Mouse (Mus musculus) CD8-positive naive resting alpha-beta T cell, adult 2 months (primary cell): Measurements from ENCODE around the gene Zdhhc15.
"Not testable (repeated sequence)": the region's sequence is repeated elsewhere in the genome, so short reads cannot be mapped to it uniquely, and the experiment has no call there.

Experiments
- DNase-seq, 2 experiments: peaks; one replicate each; pipeline ENCODE4 v3.0.0; 2022; ENCODE audit warnings: low read depth in 2 of 2, low spot score in 2 of 2

The Zdhhc15 gene

GRCm38 (mm10) chrX:104670757-104671549, at the start of gene Zdhhc15:
Zdhhc15 (minus strand) TSS chrX:104671064.
- peak; percentile 31 to 40 for DNase-seq

DNA sequence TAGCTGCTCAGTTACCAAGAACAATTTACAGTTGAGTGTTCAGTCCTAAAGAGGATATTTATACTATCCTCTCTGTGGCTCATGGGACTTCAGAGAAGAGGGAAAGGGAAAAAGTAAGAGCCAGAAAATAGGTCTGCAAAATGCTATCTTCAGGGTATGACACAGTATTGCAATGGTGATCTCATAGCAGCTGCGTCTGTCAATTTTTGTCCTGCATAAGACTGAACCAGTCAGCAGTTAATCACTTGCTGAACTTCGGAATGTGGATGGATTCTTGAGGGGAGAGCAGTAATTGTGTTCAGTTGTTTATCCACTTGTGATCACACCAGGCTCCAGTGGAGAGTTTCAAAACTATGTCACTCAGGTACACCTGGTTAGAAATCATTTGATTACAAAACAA, 37.1 kb upstream of the Zdhhc15 start:
- DNase-seq, result no peak

- DNase-seq, result no peak
Measured at GRCm38 (mm10) chrX:104669850-104670756, 761 bp downstream of the Zdhhc15 start.

DNA sequence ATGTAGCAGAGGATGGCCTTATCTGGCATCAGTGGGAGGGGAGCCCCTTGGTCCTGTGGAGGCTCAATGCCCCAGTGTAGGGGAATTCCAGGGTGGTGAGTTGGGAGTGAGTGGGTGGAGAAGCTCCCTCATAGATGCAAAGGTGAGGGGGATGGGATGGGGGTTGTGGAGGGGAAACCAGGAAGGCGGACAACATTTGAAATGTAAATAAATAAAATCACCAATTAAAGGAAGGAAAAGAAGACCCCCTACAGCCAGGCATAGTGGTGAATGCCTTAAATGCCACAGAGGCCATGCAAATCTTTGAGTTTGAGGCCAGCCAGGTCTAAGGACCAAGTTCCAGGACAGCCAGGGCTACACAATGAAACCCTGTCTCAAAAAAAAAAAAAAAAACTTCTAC, 13.9 kb downstream of the Zdhhc15 start:
- no peak for DNase-seq

DNA sequence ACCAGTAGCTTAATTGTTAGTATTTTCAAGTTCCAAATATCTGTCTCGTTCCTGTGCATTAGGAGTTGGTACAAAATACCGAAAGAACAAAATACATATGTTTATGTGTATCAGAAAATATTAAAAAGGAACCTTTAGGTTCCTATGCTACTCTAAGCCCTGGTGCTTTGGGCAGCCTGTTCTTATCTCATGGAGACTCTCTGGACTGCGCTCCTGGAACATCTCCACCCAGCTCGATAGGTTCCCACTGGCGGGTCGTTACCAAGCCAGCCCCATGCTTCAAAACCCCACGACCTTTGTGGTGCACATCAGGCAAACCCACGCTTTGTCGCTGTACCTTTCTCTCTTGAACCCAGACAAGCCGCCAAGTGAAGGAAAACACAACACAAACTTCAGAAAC, 58.3 kb downstream of the Zdhhc15 start:
- no peak for DNase-seq

GRCm38 (mm10) chrX:104603738-104604430, 67.0 kb downstream of the Zdhhc15 start:
- DNase-seq, result not testable (repeated sequence)

GRCm38 (mm10) chrX:104602168-104602859, 68.5 kb downstream of the Zdhhc15 start:
- not testable (repeated sequence) for DNase-seq

DNA sequence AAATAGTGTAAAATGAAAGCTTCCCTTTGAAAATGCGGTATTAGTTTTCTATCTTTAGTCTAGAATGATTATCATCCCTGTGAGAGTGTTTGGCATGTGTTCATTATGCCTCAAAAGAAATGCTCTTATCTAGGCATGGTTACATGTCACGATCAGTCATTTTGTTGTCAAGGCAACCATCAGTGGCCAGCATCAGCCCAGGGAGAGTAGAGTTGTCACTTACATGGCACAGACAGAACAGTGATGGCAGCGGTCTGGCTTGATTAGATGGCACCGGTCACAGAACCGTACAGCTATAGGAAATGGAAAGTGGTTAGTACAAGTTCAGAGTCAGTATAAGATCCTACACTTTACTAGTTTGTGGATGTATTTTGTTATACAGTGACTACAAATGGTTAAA, 96.9 kb downstream of the Zdhhc15 start:
- no peak for DNase-seq

GRCm38 (mm10) chrX:104567497-104567896, 103.4 kb downstream of the Zdhhc15 start:
- no peak for DNase-seq

DNA sequence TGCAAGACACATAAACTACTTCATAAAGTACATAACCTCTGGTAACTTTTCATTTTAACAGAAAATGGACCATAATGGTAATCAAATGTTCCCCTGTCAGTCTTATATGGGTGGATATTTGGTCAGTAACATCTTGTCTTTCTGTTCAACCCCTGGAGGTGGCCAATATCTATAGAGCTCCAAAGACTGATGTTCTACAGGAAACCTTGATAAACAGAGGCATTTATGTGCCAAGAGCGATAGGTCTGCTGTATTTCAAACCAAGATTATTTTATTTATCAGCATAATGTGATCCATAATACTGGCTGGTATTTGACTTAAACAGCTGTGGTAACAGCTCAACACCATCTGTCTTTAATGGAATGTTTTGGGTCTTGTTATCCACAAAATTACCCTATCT, 125.6 kb downstream of the Zdhhc15 start:
- DNase-seq, result no peak

DNA sequence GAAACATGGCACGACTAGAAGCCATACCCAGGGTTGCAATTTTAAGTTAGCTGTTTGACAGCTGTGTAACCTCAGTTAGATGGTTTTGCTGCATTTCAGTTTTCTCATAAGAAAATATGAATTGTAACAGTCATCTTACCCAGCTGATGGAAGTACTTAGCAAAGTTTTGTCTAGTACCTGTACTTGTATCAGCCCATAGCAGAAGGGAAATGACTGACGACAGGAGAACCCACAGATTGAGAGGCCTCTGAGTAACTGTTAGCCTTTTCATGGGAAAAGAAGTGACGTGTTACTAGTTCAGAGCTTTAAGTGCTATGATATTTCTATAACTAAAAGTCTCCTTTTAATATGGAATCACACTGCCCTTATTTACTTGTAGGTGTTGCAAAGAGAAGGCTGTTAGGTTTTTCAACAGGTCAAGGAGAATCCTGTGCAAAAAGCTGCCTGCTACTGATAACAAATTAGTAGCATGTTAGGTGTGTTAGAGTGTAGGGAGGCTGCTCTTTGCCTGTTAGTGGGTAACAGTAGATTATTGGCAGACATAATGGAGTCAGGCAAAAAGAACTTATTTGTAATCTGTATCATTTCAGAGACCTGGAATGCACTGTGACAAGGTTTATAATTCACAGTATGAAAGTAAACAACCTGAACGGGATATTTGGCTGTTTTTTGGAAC, 126.8 kb downstream of the Zdhhc15 start:
- no peak for DNase-seq

- no peak for DNase-seq
Measured at GRCm38 (mm10) chrX:104542635-104543034, 128.2 kb downstream of the Zdhhc15 start.

- DNase-seq, result no peak
Measured at GRCm38 (mm10) chrX:104501765-104502164, 169.1 kb downstream of the Zdhhc15 start.

GRCm38 (mm10) chrX:104489626-104490355, 181.1 kb downstream of the Zdhhc15 start:
- no peak for DNase-seq

DNA sequence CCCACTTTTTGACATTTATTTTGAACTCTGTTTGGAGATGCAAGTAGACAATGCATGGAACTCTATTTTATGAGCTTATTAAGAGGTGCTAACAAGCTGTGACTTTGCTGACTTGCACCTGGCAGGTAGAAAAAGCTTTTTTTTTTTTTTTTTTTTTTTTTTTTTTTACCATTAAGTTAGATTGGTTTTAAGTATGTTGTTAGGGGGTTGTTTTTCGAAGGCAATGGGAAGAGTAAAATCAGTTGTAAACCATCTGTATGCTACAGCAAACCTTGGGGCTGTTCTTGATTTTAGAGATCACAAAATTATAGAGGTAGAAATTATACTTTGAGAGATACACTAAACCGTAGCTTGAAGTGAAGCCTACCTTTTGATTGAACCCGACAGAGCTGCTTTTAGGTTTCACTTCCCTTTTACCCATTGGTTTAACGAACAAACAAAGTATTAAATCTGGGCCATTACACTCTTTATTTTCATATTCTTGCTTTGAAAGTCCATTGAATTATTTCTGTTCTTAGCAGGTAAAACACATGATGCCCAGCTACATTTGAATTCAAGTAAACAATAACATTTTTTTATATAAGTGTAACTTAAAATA, 181.9 kb downstream of the Zdhhc15 start:
- no peak for DNase-seq

GRCm38 (mm10) chrX:104488036-104488435, 182.8 kb downstream of the Zdhhc15 start:
- no peak for DNase-seq
